In the genomic region with DNA sequence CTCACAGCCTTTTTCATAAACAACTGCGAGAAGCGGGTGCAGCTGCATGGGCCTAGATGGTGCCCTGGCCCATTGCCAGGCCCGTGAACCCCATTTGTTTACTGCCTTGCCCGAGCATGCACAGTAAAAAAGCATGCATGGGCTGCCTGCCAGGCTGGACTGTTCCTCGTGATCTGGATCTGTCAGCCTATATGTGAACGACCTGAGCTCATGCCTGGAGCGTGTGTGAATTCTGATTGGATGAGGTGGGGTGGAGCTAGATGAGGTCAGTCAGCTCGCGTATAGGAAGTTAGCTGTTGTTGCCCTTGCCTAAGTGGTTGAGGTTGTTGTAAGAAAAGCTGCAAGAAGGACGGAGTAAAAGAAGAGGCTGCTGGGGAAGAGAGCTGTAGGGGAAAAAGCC, we compare ENCODE assay signal across 9 mouse cellular contexts.
DNase-seq lines count a peak whose midpoint lies in the region; ATAC-seq and TF ChIP-seq lines count a peak whose summit lies in the region.
"Had no signal": no experiment of that assay in that cellular context is flagged by ENCODE, and none has a peak within 500 bp of the region (broad histone marks: within the 10 kb centered on the region; RNA-seq: fewer than 3 reads in every experiment).

No protein-coding gene starts in this region.

- no peak overlapping the region for H3K4me3 ChIP-seq in forebrain, embryonic 14.5 days (ENCODE audit: low read depth, low read length)
- H3K4me3 ChIP-seq in forebrain, embryonic 12.5 days (replicated peaks): no peak overlapping the region
- H3K4me3 ChIP-seq in midbrain, embryonic 15.5 days: no peak overlapping the region
- no peak overlapping the region for H3K4me3 ChIP-seq in midbrain, embryonic 11.5 days (ENCODE audit: low read depth, low read length)
- no peak overlapping the region for H3K4me3 ChIP-seq in intestine, postnatal 0 days (ENCODE audit: low read depth, low read length)
- no peak overlapping the region for H3K4me3 ChIP-seq in neural tube, embryonic 15.5 days (replicated peaks)
- H3K4me3 ChIP-seq: liver, embryonic 13.5 days had no signal

- H3K27ac ChIP-seq in forebrain, embryonic 14.5 days (ENCODE audit: low read depth, low read length): no peak overlapping the region
- H3K27ac ChIP-seq in forebrain, embryonic 12.5 days: no peak overlapping the region
- no peak overlapping the region for H3K27ac ChIP-seq in midbrain, embryonic 15.5 days
- no peak overlapping the region for H3K27ac ChIP-seq in midbrain, embryonic 11.5 days (ENCODE audit: low read depth, low read length)
- H3K27ac ChIP-seq in intestine, postnatal 0 days (ENCODE audit: low read depth, low read length): no peak overlapping the region
- H3K27ac ChIP-seq in neural tube, embryonic 15.5 days (replicated peaks): no peak overlapping the region
- H3K27ac ChIP-seq: liver, embryonic 13.5 days had no signal

- WGBS in forebrain, embryonic 14.5 days: 38% methylated on average over 10 of the region's 10 CpGs
- 70% methylated on average over 10 of the region's 10 CpGs for WGBS in forebrain, embryonic 12.5 days
- 70% methylated on average over 10 of the region's 10 CpGs for WGBS in midbrain, embryonic 15.5 days
- 84% methylated on average over 10 of the region's 10 CpGs for WGBS in midbrain, embryonic 11.5 days
- WGBS in intestine, postnatal 0 days: 41% methylated on average over 10 of the region's 10 CpGs
- whole genome bisulfite sequencing in neural tube, embryonic 15.5 days: 53% methylated on average over 10 of the region's 10 CpGs

- H3K36me3 ChIP-seq in forebrain, embryonic 14.5 days (ENCODE audit: control insufficient read depth, insufficient read depth, low read length): no peaks in the 10 kb centered on the region
- H3K36me3 ChIP-seq in forebrain, embryonic 12.5 days (replicated peaks): no peaks in the 10 kb centered on the region
- H3K36me3 ChIP-seq in midbrain, embryonic 15.5 days (replicated peaks): no peaks in the 10 kb centered on the region
- no peaks in the 10 kb centered on the region for H3K36me3 ChIP-seq in midbrain, embryonic 11.5 days (ENCODE audit: control insufficient read depth, insufficient read depth, low read length)
- no peaks in the 10 kb centered on the region for H3K36me3 ChIP-seq in intestine, postnatal 0 days (ENCODE audit: control insufficient read depth, insufficient read depth)
- no peaks in the 10 kb centered on the region for H3K36me3 ChIP-seq in neural tube, embryonic 15.5 days
- H3K36me3 ChIP-seq: liver, embryonic 13.5 days had no signal

- H3K4me1 ChIP-seq in forebrain, embryonic 14.5 days (ENCODE audit: control insufficient read depth, insufficient read depth, low read length): no peaks in the 10 kb centered on the region
- no peaks in the 10 kb centered on the region for H3K4me1 ChIP-seq in forebrain, embryonic 12.5 days
- no peaks in the 10 kb centered on the region for H3K4me1 ChIP-seq in midbrain, embryonic 15.5 days
- no peaks in the 10 kb centered on the region for H3K4me1 ChIP-seq in midbrain, embryonic 11.5 days (ENCODE audit: control insufficient read depth, insufficient read depth, low read length)
- no peaks in the 10 kb centered on the region for H3K4me1 ChIP-seq in intestine, postnatal 0 days (replicated peaks; ENCODE audit: control insufficient read depth, insufficient read depth, low read length)
- no peaks in the 10 kb centered on the region for H3K4me1 ChIP-seq in neural tube, embryonic 15.5 days
- H3K4me1 ChIP-seq: liver, embryonic 13.5 days had no signal

- peak; percentile 69 for ATAC-seq in forebrain, embryonic 14.5 days
- no peak for ATAC-seq in forebrain, embryonic 12.5 days (ENCODE audit: low FRiP score)
- ATAC-seq in midbrain, embryonic 15.5 days (replicated peaks): no peak
- no peak for ATAC-seq in midbrain, embryonic 11.5 days (ENCODE audit: low FRiP score)
- ATAC-seq in intestine, postnatal 0 days: peak; percentile 79
- no peak for ATAC-seq in neural tube, embryonic 15.5 days (ENCODE audit: low FRiP score)
- no peak for ATAC-seq in erythroblast, adult 5-6 weeks (replicated peaks; ENCODE audit: low FRiP score, poor library complexity, severe bottlenecking)

- H3K9ac ChIP-seq in forebrain, embryonic 14.5 days (ENCODE audit: low read length): no peak overlapping the region
- no peak overlapping the region for H3K9ac ChIP-seq in forebrain, embryonic 12.5 days
- no peak overlapping the region for H3K9ac ChIP-seq in midbrain, embryonic 15.5 days
- H3K9ac ChIP-seq in midbrain, embryonic 11.5 days (ENCODE audit: low read length): no peak overlapping the region
- no peak overlapping the region for H3K9ac ChIP-seq in intestine, postnatal 0 days (ENCODE audit: low read depth, low read length)
- H3K9ac ChIP-seq in neural tube, embryonic 15.5 days (replicated peaks): no peak overlapping the region
- H3K9ac ChIP-seq: liver, embryonic 13.5 days had no signal

- H3K4me2 ChIP-seq in forebrain, embryonic 14.5 days (ENCODE audit: low read length): no peak overlapping the region
- H3K4me2 ChIP-seq in forebrain, embryonic 12.5 days: no peak overlapping the region
- peak overlapping the region; percentile 17; the same call in 1 of the 2 replicates for H3K4me2 ChIP-seq in midbrain, embryonic 15.5 days
- no peak overlapping the region for H3K4me2 ChIP-seq in midbrain, embryonic 11.5 days
- H3K4me2 ChIP-seq in intestine, postnatal 0 days (replicated peaks; ENCODE audit: low read depth): no peak overlapping the region
- peak overlapping the region; percentile 38 for H3K4me2 ChIP-seq in neural tube, embryonic 15.5 days
- H3K4me2 ChIP-seq: liver, embryonic 13.5 days had no signal

- peak; percentile 80 for DNase-seq in forebrain, embryonic 14.5 days (ENCODE audit: low spot score)
- no peak for DNase-seq in midbrain, embryonic 11.5 days (ENCODE audit: low spot score, missing footprints)
- no peak for DNase-seq in spleen, adult 18-20 months
- DNase-seq: liver, embryonic 13.5 days had no signal

- H3K27me3 ChIP-seq in forebrain, embryonic 14.5 days (replicated peaks; ENCODE audit: control insufficient read depth, insufficient read depth, low read length): no peaks in the 10 kb centered on the region
- H3K27me3 ChIP-seq in forebrain, embryonic 12.5 days: no peaks in the 10 kb centered on the region
- no peaks in the 10 kb centered on the region for H3K27me3 ChIP-seq in midbrain, embryonic 15.5 days (replicated peaks)
- H3K27me3 ChIP-seq in midbrain, embryonic 11.5 days (ENCODE audit: control insufficient read depth, insufficient read depth, low read length): no peaks in the 10 kb centered on the region
- H3K27me3 ChIP-seq in intestine, postnatal 0 days (replicated peaks; ENCODE audit: control insufficient read depth, insufficient read depth, low read length): no peaks in the 10 kb centered on the region
- H3K27me3 ChIP-seq in neural tube, embryonic 15.5 days (replicated peaks): no peaks in the 10 kb centered on the region
- H3K27me3 ChIP-seq: liver, embryonic 13.5 days had no signal

- TF ChIP-seq CTCF in intestine, postnatal 0 days (IDR thresholded peaks at IDR 0.05; ENCODE audit: low read depth): no peak

- H3K9me3 ChIP-seq in forebrain, embryonic 14.5 days (replicated peaks; ENCODE audit: control insufficient read depth, low read length): no peaks in the 10 kb centered on the region
- no peaks in the 10 kb centered on the region for H3K9me3 ChIP-seq in forebrain, embryonic 12.5 days
- no peaks in the 10 kb centered on the region for H3K9me3 ChIP-seq in midbrain, embryonic 15.5 days
- H3K9me3 ChIP-seq in midbrain, embryonic 11.5 days (ENCODE audit: control insufficient read depth, low read length): no peaks in the 10 kb centered on the region
- H3K9me3 ChIP-seq in intestine, postnatal 0 days (ENCODE audit: control insufficient read depth): no peaks in the 10 kb centered on the region
- no peaks in the 10 kb centered on the region for H3K9me3 ChIP-seq in neural tube, embryonic 15.5 days (replicated peaks)
- H3K9me3 ChIP-seq: liver, embryonic 13.5 days had no signal

Comparison
In these comparisons a context has a peak if more than half of its experiments do, and no peak if none do; other contexts are left out.
1. ATAC-seq: peak in forebrain, embryonic 14.5 days (single experiment) and intestine, postnatal 0 days (single experiment); none in forebrain, embryonic 12.5 days (single experiment), midbrain, embryonic 15.5 days (single experiment), midbrain, embryonic 11.5 days (single experiment), neural tube, embryonic 15.5 days (single experiment) and erythroblast, adult 5-6 weeks (single experiment).
2. H3K4me2 ChIP-seq: peak in midbrain, embryonic 15.5 days (single experiment) and neural tube, embryonic 15.5 days (single experiment); none in forebrain, embryonic 14.5 days (single experiment), forebrain, embryonic 12.5 days (single experiment), midbrain, embryonic 11.5 days (single experiment) and intestine, postnatal 0 days (single experiment).